Mouse (Mus musculus) adrenal gland, postnatal 36 days (tissue): ENCODE measurements around the gene Kirrel3. TPM values are rescaled to one million over a fixed set of nuclear protein-coding genes. Genes with fewer than 3 reads are reported as not detected.

Source experiments
- DNase-seq, 2 experiments: peaks; one replicate each; pipeline ENCODE4 v3.0.0; 2021; ENCODE audit warnings: mixed read lengths in 1 of 2
- total RNA-seq, 2 experiments: library from RNA; stranded (reverse); gene quantifications; 2 replicates each; pipeline ENCODE4 v1.2.3; 2021

Gene Kirrel3
- total RNA-seq, 2 experiments from 2014 or later, result 0.26 to 0.33 TPM

DNA sequence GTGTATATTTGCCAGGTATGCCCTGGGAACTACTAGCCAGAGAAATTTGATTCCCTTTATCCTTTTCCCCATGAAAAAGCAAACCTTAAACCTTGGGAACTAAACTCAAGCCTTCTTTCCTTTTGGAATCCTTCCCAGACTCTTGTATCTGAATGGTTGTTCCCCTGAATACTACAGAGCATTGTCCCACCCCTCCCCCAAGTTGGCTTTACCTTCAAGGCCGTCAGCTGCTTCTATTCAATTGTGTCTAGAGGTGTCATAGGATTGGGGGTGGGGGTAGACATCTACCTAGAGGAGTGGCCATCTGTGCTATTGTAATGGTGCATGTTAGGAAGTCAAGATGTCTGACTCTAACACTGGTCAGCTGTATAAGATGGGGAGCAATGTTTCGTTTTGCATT lies 351.1 kb downstream of the Kirrel3 start:
- DNase-seq, result no peak

DNA sequence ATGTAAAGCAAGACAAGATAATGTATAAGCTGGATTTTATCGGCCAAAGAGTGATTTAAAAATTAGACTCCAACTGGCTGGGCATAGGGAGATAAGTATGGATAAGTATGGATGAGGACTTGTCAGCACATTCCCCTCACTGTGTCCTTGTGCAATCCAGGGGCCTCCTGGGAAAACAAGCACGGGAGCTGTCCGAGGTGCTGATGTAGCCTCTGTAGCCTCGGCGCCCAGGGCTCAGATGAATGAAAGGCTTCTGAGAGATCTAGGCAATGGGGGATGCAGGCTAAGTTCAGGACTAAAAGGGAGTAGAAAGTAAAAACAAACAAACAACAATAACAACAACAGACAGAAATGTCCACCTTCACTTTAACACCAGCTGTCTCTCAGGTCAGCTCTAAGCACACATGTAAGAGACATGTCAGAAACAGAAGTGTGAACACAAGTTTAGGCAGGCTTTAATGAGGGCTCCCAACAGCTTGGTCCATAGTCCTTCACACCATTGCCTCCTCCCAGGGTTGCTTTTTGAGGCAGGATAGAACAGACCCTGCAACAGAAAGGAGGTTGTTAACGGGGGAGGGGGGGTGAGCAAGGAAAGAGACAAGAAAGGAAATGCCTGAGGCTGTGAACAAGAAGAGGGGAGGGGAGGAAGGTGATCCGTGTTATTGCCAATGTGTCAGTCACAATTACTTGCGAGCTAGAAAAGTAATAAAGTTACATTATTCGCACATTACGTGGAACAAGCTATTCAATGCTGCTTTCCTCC lies 352.2 kb downstream of the Kirrel3 start:
- DNase-seq, result peak; percentile 28 to 55

DNA sequence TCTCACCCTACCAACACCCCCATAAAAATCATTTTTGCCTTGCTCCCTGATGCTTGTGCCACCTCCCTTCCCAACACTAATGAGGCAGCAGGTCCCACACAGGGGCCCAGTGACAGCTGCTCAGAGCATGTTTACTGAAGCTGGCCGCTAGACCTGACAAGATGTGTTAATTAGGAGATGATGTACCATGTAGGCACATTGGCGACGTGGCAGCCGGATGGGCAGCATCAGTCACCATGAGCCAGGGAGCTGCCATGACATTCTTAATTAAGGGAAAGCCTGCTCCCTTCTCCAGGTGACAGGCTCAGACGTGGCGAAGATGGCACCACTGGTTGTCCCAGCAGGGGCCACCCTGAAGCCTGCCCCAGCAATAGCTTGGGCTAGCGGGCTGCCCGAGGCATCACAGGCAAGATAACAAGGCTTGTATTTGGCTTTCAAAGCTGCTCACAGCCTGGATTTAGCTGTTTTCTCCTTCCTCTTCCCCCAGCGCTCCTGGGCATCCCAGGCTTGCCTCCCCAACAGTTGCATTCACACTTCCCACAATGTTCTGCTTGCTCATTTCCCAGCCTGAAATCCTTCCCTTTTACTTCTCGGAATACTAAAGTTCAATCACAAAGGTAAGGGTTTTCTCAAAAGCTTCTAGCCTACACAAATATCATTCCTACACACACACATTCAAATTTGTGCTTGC lies 357.7 kb downstream of the Kirrel3 start:
- no peak for DNase-seq

DNA sequence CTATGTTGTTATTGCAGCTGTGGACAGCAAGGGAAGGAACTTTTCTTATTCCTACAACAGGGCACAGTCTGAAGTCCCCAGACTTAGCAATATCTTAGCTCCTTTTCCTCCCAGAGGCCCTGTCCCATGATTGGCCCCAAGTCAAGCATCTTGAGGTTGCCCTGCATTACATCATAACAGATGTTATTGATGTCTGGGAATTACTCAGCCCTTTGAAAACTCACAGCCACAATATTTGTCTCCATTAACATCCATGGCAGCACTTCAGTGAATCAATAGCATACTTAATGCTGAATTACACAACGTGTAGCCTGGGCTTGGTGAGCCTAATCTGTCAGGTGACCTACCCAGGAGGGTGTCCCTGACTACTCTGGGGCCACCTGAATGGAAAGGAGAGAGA lies 360.7 kb downstream of the Kirrel3 start:
- no peak for DNase-seq

DNA sequence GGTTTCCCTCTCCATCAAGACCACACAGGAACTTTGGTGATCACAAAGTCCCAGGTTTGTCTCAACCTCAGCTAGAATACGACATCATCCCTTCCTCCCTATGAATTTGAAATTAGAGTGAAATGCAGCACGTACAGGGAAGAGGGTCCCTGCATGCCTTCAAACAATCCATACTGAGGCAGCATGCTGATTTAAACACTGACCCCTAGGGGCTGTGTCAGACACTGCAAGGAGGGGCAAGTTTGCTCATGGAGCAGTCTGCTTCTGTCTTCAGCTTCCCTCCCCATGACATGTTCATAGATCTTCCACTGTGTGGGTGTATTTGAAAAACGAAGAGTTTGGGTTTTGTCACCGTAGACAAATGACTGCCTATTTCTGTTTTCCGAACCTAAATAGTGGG lies 362.0 kb downstream of the Kirrel3 start:
- peak in 1 of 2 experiments; percentile 11 for DNase-seq

DNA sequence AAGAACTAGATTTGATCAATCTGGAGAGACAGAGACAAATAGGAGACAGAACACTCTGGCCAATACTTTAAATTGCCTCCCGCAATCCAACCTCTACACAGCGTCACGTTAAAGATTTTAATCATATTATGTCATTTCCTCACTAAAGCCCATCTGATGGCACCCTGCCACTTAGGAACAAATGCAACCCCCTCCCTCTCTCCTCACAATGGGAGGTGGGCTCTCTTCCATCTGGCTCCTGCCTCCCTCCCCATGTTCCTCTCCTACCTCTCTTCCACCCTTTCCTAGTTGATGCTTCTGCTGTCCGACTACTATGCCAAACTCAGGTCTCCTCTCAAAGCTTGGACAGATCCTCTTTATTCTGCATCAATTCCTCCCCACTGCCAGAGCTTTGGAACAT lies 365.4 kb downstream of the Kirrel3 start:
- no peak for DNase-seq

DNA sequence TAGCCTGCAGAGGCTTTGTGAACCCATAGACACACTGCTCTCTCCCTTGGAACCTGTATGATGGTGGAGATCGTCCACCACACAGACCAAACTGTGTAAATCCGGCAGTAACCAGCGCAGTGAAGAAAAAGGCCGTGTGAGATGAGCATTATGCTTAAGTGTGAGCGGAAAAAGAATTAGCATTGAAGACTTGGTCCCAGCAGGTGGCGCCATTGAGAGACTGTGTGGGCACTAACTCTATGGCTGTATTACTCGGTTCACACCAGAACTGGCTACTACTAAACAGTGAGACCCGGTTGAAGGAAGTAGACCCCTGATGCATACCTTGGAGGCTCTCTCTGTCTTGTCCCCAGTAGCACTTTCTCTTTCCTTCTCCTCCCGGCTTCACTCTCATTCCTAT lies 371.9 kb downstream of the Kirrel3 start:
- DNase-seq, result peak in 1 of 2 experiments; percentile 22

DNA sequence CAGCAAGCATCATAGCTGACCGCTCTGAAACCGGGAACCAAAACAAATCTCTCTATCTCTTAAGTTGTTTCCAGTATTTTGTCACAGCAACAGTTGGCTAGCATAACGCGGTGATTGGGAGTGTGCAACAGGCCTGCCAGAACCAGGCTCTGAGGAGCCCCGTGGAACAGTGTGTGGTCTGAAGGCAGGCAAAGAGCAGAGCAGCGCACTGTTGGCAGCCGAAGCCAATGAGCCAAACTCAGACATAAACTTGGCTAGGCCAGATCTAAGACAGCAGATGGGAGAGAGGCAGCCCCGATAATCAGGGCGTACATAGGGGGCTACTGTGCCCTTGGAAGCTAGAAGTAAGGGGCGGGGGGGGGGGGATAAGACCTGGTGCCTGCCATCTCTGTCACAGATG lies 372.4 kb downstream of the Kirrel3 start:
- no peak for DNase-seq

DNA sequence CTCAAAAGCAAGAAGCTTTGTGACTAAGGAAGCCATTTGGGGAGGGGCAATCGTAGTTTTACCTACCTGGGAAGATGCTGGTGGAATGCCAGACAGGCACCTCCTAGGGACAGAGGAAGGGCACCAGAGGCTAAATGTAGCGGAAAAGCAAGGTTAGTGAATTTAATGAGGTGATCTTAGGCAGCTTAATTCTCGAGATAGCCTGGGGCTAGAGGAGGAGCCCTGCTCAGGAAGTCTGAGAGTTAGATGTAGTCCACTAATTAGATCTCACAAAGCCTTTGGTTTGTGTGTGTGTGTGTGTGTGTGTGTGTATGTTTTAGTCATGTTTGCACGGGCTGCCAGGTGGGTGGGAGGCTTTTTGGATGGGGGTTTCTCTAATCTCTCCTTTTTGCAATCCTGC lies 375.2 kb downstream of the Kirrel3 start:
- no peak for DNase-seq

DNA sequence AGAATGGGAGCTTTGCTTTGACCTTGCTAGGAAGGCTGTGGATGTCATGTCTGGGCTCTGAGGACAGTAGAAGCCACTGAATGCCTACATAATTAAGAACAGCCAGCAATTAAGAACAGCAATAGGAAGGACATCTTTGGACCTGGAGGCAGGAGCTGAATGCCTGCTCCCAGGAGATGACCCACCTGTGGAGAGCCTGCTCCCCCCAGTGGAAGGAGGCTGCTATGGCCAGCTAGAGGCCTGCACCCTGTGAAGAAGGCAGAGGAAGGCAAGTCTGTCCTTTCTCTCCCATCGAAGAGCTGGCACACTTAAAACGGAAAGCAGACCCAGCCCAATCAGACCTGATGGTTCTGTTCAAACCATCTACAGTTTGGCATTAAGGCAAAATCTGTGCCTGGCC lies 376.1 kb downstream of the Kirrel3 start:
- peak; percentile 27 to 33 for DNase-seq

DNA sequence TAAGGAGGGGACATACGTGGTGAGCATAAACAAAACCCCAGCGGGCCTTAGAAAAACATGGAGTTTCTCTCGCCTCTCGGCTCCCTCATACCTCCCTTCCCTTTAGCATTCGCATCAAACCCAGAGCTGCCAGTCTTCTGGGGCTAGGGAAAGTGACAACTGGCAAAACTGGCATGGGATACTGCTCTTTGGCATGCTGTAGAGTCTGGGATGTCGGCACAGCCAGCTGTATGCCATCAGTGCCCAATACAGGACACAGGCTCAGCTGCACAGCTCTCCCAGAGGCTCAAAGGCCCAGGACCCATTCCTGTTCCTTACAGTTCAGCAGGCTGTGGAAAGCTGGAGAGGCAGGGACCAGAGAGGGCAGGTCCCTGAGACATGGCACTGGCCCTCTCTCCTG lies 379.9 kb downstream of the Kirrel3 start:
- DNase-seq, result no peak

DNA sequence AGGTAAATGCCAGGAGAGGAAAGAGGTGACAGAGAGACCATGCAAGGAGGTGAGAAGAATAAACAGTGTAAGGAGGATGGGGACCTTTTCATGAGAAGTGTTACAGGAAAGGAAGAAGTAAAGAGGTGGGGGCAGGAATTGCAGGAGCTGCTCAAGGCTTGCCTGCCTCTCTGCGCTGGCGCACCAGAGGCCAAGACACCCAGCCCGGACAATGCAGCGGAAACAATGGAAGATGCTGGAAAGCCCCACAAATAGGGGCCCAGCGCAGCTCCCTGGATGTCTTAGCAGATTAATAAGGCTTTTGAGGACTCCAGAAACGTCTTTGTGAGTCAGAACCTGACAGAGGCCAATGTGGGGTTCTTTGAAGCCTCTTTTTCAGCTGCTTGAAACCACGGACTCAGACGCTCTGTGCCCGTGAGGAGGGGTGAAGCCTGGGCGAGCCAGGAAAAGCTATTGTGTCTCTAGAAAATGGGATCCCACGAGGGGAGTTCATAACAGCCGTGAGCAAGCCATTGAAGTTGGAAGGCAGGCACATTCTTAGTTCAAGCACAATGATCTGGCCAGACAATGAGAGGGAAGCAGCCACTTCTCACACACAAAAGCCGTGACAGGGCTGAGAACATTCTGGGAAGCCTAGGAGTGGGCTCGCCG lies 385.7 kb downstream of the Kirrel3 start:
- DNase-seq, result no peak

DNA sequence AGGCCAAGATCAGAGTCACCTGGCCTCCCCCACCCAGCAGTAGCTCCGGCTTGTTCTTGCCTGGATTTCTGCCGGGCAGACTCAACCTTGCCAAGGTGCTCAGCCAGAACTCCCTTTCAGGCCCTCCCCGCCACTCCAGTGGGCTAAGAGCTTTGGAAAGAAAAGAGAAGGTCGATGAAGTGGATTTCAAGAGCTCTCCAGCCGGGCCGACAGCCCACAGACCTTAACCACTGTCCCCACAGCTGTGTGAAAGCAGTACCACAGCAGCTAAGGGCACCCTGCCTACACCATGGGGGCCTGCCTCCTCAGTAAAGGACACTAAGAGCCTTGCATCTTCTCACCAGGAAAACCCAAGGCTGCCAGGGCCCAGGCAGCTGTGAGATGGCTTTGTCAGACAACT lies 389.5 kb downstream of the Kirrel3 start:
- no peak for DNase-seq

DNA sequence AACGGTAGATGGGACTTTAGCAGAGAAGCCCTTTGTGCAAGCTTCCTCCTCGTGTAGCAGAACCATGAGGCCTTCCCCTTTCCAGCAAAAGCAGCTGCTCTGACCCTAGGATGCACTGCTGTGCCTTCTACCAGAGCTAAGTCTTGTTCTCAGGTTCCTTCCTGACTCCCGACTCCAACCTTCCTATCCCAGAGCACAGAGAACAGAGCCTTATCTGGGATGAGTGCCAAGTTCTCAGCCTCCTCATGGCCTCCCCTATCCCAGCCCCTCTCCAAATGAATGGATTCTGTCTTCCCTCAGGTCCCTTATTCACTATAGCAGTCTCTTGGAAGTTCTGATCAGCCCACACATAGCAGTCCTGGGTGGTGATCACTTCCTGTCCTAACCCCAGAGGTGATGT lies 391.5 kb downstream of the Kirrel3 start:
- DNase-seq, result no peak

DNA sequence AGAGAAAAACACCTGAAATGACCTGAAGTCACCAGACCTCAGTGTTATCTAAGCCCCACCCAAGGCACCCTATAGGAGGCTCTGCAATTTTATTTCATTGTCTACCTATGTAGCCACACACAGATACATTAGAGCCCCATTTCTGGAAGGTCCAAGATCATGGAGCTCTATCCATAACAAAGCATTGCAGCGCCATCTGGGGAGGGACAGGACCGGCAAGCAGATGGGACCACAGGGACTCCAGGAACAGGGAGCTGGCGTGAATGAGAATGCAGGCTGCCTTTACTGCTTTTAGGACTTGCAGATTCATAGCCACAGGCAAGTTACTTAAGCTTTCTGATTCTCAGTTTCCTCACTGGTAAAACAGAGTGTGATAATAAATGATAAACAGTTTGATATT lies 392.1 kb downstream of the Kirrel3 start:
- DNase-seq, result no peak

DNA sequence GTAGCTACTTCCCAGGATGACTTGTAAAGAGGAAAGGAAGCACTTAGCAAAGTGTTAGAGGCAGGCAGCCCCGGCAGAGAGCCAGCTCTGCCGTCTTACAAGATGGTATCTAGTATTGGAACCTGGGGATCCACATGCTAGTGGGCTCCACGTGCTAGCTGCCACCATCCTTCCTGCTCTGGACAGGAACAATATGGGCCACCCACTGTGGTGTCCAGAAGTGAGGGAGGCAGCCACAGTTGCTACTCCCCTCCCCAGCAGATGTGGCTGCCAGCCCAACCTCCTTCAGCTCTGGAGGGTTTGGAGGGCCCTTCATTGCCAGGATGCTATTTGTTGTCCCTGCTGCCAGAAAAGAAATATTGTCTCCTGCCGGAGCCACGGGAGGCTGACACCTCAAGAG lies 396.1 kb downstream of the Kirrel3 start:
- no peak for DNase-seq

DNA sequence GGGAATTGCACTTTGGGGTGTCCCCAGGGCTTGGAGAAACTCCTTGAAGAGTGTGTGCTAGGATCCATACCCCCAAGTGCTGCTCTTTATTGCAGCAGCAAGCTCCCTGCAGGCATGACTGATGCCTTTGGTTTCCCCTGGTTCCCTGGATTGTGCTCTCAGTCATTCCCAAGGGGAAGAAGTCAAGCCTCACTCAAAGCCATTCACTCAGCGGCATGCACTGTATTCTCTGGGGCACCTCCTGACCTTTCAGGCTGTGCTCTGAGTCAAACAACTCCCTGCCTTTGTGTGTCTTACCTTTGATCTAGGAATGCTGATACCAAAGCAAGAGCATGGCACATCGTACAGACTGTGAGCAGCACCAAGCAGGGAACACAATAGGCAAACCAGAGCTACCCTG lies 396.5 kb downstream of the Kirrel3 start:
- DNase-seq, result no peak

DNA sequence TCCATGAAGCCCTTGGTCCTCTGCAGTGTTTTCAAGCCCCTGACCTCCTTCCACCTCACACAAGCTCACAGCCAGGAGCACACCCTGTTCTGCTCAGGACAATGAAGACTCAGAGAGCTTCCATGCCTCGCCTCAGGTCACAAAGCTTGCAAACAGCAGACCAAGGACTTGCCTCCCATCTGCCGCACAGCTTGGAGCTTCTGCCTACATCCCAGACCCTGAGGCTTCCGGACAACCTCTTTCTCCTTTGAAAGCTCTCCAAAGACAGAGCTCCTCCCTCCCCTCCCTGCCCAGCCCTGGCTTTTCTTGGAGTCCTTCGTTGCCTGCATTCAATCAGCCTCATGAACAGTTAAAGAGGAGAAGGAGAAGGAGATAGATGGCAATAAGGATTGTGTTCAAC lies 397.4 kb downstream of the Kirrel3 start:
- DNase-seq, result no peak

DNA sequence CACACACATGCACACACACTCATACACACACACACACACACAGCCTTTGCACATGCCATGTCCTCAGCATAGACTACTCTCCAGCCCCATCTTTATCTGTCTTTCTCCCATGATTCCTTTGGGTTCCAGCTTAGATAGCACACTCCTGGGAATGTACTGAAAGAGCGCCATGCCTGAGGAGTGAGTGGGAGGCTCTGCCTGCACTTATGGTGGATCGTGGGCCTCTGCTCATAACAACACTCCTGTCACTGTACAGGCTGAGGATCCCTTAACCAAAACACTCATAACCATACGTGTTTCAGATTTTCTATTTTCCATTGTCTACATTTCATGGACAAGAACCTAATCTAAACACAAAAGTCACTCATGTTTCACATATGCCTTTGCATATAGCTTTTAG lies 398.6 kb downstream of the Kirrel3 start:
- DNase-seq, result no peak

DNA sequence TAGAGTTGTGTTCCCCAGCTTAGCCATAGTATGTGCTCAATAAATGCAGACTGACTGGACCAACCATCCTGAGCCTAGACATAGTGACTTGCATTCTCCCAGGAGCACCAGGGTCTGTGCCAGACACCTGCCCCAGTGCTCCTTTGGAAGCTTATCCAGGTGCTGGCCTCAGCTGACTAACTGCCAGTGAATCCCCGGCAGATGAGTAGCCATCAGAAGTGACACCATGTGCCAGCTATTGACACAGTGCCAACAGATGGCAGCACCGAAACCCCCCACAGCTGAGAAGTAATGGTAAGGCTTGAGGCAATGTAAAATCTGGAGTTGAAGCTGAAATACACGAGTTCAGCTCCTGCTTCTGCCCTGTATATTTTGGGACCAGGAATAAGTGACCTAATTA lies 399.2 kb downstream of the Kirrel3 start:
- DNase-seq, result no peak

DNA sequence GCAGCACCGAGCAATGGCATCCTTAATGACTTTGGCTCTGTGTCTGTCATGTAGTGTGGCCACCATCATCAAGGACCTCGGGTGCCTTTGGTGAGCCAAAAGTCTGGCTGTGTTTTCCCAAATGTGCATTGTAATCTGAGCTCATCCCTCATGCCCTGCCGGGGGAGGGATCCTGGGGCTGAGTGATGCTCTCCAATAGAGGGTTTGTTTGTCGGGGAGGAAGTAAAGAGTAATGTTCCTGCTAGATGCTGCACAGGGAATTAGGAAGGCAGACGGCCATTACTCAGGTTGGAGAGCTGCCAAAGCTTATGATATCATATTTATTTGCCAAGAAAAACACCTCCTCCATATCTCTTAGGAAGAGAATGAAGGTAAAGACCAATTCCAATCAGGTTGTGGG lies 401.1 kb downstream of the Kirrel3 start:
- DNase-seq, result no peak

DNA sequence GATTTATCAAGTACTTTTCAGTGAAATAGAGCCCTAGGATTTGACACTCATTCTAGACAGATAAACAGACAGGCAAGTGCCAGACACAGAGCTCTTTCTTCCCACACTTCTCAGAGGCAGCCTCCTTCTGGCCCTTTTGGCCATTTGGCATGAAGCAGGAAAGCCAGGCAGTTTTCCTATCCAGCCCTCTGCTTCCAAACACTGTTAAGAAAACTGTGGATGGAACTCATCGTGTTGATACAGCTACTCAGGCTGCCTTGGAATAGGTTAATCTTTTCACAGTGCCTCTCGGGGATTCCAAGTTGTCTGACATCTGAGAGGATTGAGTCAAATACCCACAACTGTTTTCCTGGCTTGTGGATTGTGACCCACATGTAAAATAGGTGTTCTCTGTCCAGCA lies 401.5 kb downstream of the Kirrel3 start:
- no peak for DNase-seq

DNA sequence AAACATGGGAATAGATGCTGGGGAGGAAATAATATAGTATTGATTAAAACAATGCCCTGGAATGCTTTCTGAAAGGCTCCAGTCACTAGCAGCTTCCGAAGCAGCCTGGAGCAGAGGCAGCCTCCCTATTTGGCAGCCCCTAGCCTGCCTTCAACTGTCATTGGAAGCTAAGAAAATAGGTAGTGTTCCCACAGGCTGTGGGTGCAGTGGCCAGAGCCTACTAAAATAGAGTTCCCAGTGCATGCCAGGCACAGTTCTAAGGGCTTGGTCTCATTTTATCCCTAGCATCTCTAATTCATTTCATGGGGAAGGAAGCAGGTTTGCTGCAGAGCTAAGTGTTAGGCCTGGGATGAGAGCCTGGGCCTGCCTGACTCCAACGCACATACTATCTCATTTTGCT lies 402.6 kb downstream of the Kirrel3 start:
- no peak for DNase-seq

DNA sequence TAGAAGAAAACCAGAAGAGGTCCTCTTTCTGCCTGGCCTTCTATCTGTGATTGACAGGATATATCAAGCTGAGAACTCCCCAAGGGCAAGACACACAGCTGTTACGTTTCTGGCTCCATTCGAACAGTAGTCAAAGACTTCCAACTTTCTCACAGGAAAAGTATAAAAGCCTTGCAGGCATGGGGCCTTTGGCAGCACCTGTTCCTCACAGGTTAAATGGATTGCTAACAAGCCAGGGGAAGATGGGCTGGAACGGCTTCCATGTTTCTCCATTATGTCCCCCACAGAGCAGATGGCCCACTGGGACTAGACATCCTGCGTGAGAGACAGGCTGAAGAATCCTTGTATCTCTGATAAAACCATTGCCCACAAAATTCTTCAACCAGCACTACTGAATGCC lies 415.5 kb downstream of the Kirrel3 start:
- no peak for DNase-seq
